Mouse (Mus musculus) T-helper 1 cell (primary cell): ENCODE data around the gene Efna2.

Experiments
- in situ Hi-C: fragments of 300-600 bp; cut with MboI, MseI; formaldehyde crosslinking; loops from one replicate; pipeline ENCODE4 v1.15.1; 2025; ENCODE audit warnings: high pct_unique_total_duplicates

The Efna2 gene

GRCm38 (mm10) chr10:80227877-80228775 is 48.8 kb downstream of the Efna2 start:
- in situ Hi-C loops = no loop called here

GRCm38 (mm10) chr10:80236145-80236825 is 57.0 kb downstream of the Efna2 start:
- in situ Hi-C loops = loop anchor here (10.0 kb wide), 1 partner anchor 819 kb away; no protein-coding TSS in a partner anchor

GRCm38 (mm10) chr10:80237020-80237419 is 57.7 kb downstream of the Efna2 start:
- in situ Hi-C loops = loop anchor here (10.0 kb wide), 1 partner anchor 818 kb away; no protein-coding TSS in a partner anchor

- in situ Hi-C loops = loop anchor here (10.0 kb wide), 1 partner anchor 816 kb away; no protein-coding TSS in a partner anchor
Measured at GRCm38 (mm10) chr10:80238306-80238705, 59.0 kb downstream of the Efna2 start.
